Mouse (Mus musculus) gastrocnemius, postnatal 25 days (tissue): ENCODE measurements around the gene Mrvi1. TPM values are rescaled to one million over a fixed set of nuclear protein-coding genes. Genes with fewer than 3 reads are reported as not detected.

ENCODE experiments used
- DNase-seq: peaks from one replicate; pipeline ENCODE4 v3.0.0; 2022
- total RNA-seq, 2 experiments: library from RNA; stranded (reverse); gene quantifications; 1 replicate in 1 of 2; 2 replicates in 1 of 2; pipeline ENCODE4 v1.2.3; 2021

The Mrvi1 gene
- total RNA-seq, 2 experiments from 2014 or later: 4.0 to 5.4 TPM

DNA sequence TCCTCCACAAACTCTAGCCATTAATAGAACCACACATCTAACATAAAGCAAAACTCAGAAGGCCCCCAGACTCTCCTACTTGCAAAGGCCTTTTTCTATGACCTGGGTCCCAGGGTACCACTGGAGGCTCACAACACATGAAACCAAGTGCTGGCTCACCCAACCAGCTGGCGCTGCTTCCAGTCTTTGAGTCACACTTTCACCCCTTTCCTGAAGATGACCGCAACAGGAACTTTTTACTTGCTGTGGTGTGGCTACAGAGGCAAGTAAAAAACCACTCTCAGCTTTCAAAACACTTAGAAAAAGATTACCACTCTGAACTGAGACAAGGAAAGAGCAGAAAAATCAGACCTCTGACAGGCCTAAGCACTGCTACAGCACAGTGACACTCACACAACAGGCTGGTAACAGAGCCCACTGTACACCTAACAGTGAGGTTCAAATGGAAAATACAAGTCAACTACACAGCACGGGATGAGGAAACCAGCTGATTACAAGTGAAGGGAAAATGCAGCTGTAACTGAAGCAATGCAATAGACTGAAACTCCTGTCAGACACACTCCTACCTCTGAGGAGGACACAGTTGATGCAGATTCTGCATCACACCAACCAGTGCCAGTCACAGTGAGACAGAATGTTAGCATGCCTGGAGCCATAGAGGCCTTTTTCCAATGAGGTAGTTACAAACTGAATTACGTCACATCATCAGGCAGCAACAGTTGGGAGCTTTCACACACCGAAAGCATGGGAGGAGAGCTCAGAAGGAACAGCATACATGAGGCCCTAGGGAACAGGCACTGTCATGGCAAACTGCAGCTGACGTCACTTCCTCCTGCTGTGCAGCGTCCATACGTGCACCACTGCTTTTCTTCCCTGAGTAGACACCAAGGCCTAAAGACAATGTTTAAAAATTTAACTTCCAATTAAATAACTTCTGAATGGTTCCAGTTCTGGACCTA lies 158.0 kb downstream of the Mrvi1 start:
- no peak for DNase-seq

DNA sequence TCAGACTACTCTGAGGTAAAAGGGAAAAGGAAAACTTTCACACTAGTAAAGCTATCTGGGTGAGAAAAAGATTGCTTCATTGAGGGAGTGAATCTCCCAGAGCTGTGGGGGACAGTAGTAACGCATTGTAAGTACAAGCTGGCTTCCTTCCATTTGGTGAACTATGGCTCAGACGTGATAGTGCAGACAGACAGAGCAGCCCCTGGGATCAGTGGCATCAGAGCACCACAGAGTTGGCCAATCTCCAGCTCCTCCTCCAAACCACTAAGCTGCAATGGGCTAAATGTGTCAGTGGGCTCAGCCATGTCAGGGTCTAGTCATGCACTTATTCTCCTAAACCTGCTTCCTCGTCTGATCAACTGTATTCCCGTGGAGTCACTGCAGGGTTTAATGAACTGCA lies 158.7 kb downstream of the Mrvi1 start:
- DNase-seq: no peak

DNA sequence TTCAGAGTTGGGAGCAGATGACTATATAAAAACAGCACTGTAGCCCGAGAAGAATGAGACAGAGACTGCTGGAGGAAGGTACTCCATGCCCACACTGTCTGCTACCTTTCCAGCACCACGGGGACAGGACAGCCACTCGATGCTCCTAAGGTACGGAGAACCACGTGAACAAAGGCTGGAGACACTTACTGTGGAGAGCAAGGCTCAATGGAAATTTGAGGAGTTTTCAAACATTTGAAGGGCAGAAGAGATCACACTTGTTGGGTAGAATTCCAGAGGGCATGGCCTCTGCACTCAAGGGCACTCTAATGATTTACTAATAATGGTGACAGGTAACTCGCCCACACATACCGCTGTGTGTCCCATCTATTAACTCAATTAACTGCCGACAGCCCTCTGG lies 159.2 kb downstream of the Mrvi1 start:
- DNase-seq: no peak

DNA sequence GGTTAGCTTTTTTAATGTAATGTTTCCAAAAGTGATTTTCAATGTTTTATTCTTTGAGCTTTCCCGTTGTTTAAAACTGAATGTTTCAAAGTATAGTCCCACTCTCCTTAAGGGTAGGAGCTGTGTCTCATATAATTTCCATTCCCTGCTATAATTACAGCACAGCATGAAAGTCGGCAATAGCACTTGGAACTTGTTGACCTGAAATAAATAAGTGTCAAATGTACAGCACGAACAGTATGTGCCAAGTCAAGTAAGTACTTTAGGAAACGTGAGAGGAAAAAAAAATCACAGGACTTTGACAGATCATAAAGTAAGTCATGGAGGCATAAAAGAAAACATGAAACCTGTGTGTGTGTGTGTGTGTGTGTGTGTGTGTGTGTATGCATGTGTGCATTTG lies 160.2 kb downstream of the Mrvi1 start:
- no peak for DNase-seq

DNA sequence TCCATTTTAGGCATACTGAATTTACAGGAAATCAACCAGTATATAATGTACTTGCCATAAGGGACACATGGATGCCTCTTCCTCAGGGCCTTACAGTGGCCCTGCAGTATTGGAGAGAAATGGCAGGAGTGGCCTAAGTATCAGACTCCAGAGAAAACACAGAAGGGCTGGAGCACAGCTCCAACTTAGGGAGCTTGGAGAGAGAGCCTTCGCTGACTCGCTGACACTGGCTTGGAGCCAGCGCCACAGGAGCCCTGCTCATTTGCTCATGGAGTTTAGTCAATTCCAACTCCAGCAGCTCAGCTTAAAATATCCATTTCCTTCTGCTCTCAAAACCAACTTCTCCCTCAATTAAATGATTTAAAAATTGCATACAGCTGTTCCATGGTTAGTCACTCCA lies 160.6 kb downstream of the Mrvi1 start:
- peak; percentile 59 for DNase-seq

DNA sequence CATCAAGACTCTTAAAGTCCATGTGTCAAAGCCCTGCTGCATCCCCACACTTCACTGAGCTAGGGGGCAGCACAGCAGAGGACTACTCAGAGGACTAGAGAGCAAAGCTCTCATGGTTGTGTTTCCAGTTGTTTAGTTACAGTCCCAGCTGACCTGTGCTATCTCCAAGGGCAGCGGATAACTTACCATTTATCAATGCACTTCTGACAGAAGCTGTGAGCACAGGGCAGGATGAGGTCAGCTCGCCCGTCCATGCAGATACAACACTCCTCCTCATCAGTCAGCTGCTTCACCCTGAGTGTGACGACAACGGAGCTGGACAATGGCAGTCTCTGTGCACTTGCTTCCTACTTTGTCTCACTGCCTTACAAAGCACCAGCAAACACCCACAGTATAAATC lies 161.2 kb downstream of the Mrvi1 start:
- no peak for DNase-seq

DNA sequence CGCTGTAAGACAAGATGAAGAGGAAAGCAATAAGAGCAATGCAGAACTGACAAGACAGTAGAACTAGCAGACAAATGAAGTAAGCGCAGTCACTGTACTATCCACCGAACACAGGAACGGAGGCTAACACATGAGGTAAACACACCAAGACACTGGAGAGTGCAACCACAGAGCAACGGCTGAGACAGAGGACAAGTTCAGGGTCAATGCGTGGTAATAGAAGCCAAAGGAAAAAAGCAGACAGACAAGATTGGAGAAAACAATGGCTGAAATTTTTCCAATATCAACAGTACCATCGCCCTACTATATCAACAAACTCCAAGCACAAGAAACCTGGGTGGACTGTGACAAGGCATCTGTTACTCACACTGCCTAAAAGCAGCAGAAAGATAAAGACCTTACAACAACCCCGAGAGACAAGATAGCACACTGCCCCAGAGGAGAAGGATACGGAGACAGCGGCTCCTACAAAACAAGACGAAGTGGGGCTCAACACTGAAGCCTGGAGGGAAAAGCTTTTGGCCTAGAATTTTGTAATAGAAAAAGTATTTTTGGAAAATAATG lies 163.4 kb downstream of the Mrvi1 start:
- DNase-seq: no peak

Other genes starting within 250 kb of the Mrvi1 start
- gene Ampd3, start 214.3 kb downstream of the Mrvi1 start, total RNA-seq: 1 to 10 TPM; 3.9 to 9.1 TPM
- 10 to 100 TPM; 16.8 to 18.6 TPM for gene Rnf141, start 138.0 kb downstream of the Mrvi1 start, total RNA-seq
- 1 to 10 TPM; 5.8 to 9.3 TPM for gene Lyve1, start 119.2 kb downstream of the Mrvi1 start, total RNA-seq
- gene Ctr9, start 46.5 kb upstream of the Mrvi1 start, total RNA-seq: 10 to 100 TPM; 13.6 to 14.4 TPM
- gene Eif4g2, start 100.6 kb upstream of the Mrvi1 start, total RNA-seq: 100 to 1,000 TPM; 617 to 661 TPM